In genomic region chr13:112801381-112802004, GRCm38 (mm10) we compare ENCODE assay signal across 8 mouse cellular contexts. TPM values are rescaled to one million over a fixed set of nuclear protein-coding genes. Genes with fewer than 3 reads are reported as not detected.
DNase-seq lines count a peak whose midpoint lies in the region; ATAC-seq and TF ChIP-seq lines count a peak whose summit lies in the region.

No protein-coding gene starts in this region.

- H3K9me3 ChIP-seq in megakaryocyte, embryonic 14.5 days = no peaks in the 10 kb centered on the region; the same call in 1 of the 2 replicates
- H3K9me3 ChIP-seq in forebrain, embryonic 16.5 days (ENCODE audit: control insufficient read depth, low read length) = no peaks in the 10 kb centered on the region
- H3K9me3 ChIP-seq in intestine, embryonic 14.5 days (ENCODE audit: control insufficient read depth, low read length) = no peaks in the 10 kb centered on the region
- no peaks in the 10 kb centered on the region for H3K9me3 ChIP-seq in liver, embryonic 13.5 days (replicated peaks)
- H3K9me3 ChIP-seq in neural tube, embryonic 14.5 days (ENCODE audit: control insufficient read depth, low read length) = no peaks in the 10 kb centered on the region

- WGBS in forebrain, embryonic 16.5 days = under 1% methylated on average over 23 of the region's 23 CpGs
- under 1% methylated on average over 20 of the region's 23 CpGs for WGBS in intestine, embryonic 14.5 days
- WGBS in liver, embryonic 13.5 days (ENCODE audit: insufficient replicate concordance) = under 1% methylated on average over 21 of the region's 23 CpGs
- WGBS in neural tube, embryonic 14.5 days = 2% methylated on average over 16 of the region's 23 CpGs

- peak overlapping the region; percentile 95 for H3K4me3 ChIP-seq in megakaryocyte, embryonic 14.5 days (replicated peaks)
- H3K4me3 ChIP-seq in bone marrow macrophage, adult 2 months (ENCODE audit: insufficient read depth, low read length) = peak overlapping the region; percentile 76
- H3K4me3 ChIP-seq in forebrain, embryonic 16.5 days (replicated peaks; ENCODE audit: low read length) = peak overlapping the region; percentile 62
- peak overlapping the region; percentile 87 for H3K4me3 ChIP-seq in intestine, embryonic 14.5 days (ENCODE audit: low read depth, low read length)
- peak overlapping the region; percentile 89 for H3K4me3 ChIP-seq in liver, embryonic 13.5 days (replicated peaks)
- H3K4me3 ChIP-seq in neural tube, embryonic 14.5 days (ENCODE audit: low read depth, low read length) = peak overlapping the region; percentile 82

- H3K4me1 ChIP-seq in megakaryocyte, embryonic 14.5 days = peaks cover 20% of the 10 kb centered on the region
- H3K4me1 ChIP-seq in bone marrow macrophage, adult 2 months (ENCODE audit: control insufficient read depth, insufficient read depth, low read length) = peaks cover 16% of the 10 kb centered on the region
- H3K4me1 ChIP-seq in forebrain, embryonic 16.5 days (replicated peaks; ENCODE audit: control insufficient read depth, insufficient read depth, low read length) = peaks cover 16% of the 10 kb centered on the region
- H3K4me1 ChIP-seq in intestine, embryonic 14.5 days (replicated peaks; ENCODE audit: control insufficient read depth, insufficient read depth, low read length) = peaks cover 21% of the 10 kb centered on the region
- peaks cover 38% of the 10 kb centered on the region for H3K4me1 ChIP-seq in liver, embryonic 13.5 days (replicated peaks)
- peaks cover 11% of the 10 kb centered on the region; the same call in 1 of the 2 replicates for H3K4me1 ChIP-seq in neural tube, embryonic 14.5 days (ENCODE audit: control insufficient read depth, insufficient read depth, low read length)

- peaks cover 44% of the 10 kb centered on the region for H3K27me3 ChIP-seq in megakaryocyte, embryonic 14.5 days (replicated peaks)
- no peaks in the 10 kb centered on the region for H3K27me3 ChIP-seq in forebrain, embryonic 16.5 days (replicated peaks; ENCODE audit: control insufficient read depth, insufficient read depth, low read length)
- no peaks in the 10 kb centered on the region for H3K27me3 ChIP-seq in intestine, embryonic 14.5 days (replicated peaks; ENCODE audit: control insufficient read depth, insufficient read depth, low read length)
- H3K27me3 ChIP-seq in liver, embryonic 13.5 days = peaks cover 5% of the 10 kb centered on the region; the same call in 1 of the 2 replicates
- no peaks in the 10 kb centered on the region for H3K27me3 ChIP-seq in neural tube, embryonic 14.5 days (ENCODE audit: control insufficient read depth, insufficient read depth, low read length)

- TF ChIP-seq POLR2A in bone marrow macrophage, adult 2 months (IDR thresholded peaks at IDR 0.05; ENCODE audit: borderline replicate concordance, low read depth, low read length) = no peak

- H3K36me3 ChIP-seq in megakaryocyte, embryonic 14.5 days (replicated peaks; ENCODE audit: low read length) = no peaks in the 10 kb centered on the region
- H3K36me3 ChIP-seq in forebrain, embryonic 16.5 days (ENCODE audit: control insufficient read depth, insufficient read depth) = peaks cover 6% of the 10 kb centered on the region; the same call in 1 of the 2 replicates
- H3K36me3 ChIP-seq in intestine, embryonic 14.5 days (ENCODE audit: control insufficient read depth, insufficient read depth, low read length) = peaks cover 14% of the 10 kb centered on the region
- peaks cover 11% of the 10 kb centered on the region for H3K36me3 ChIP-seq in liver, embryonic 13.5 days
- H3K36me3 ChIP-seq in neural tube, embryonic 14.5 days (ENCODE audit: control insufficient read depth, insufficient read depth, low read length) = peaks cover 7% of the 10 kb centered on the region; the same call in 1 of the 2 replicates

- no peak for TF ChIP-seq CTCF in bone marrow macrophage, adult 2 months (IDR thresholded peaks at IDR 0.05; ENCODE audit: low read depth, low read length)

- ATAC-seq in megakaryocyte, adult 5-6 weeks (ENCODE audit: poor library complexity, severe bottlenecking) = no peak
- ATAC-seq in forebrain, embryonic 16.5 days = peak; percentile 79
- ATAC-seq in intestine, embryonic 14.5 days (replicated peaks; ENCODE audit: low FRiP score, low TSS enrichment, low read depth) = peak; percentile 77
- ATAC-seq in liver, embryonic 13.5 days (ENCODE audit: low read depth) = peak; percentile 41
- peak; percentile 83 for ATAC-seq in neural tube, embryonic 14.5 days (ENCODE audit: low read depth)

- H3K4me2 ChIP-seq in forebrain, embryonic 16.5 days (ENCODE audit: low read length) = peak overlapping the region; percentile 88
- peak overlapping the region; percentile 74 for H3K4me2 ChIP-seq in intestine, embryonic 14.5 days (ENCODE audit: low read length)
- H3K4me2 ChIP-seq in liver, embryonic 13.5 days = peak overlapping the region; percentile 97
- H3K4me2 ChIP-seq in neural tube, embryonic 14.5 days (ENCODE audit: low read depth, low read length) = peak overlapping the region; percentile 89

- H3K9ac ChIP-seq in forebrain, embryonic 16.5 days (replicated peaks; ENCODE audit: low read depth, low read length) = peak overlapping the region; percentile 95
- H3K9ac ChIP-seq in intestine, embryonic 14.5 days (ENCODE audit: low read length) = peak overlapping the region; percentile 81
- H3K9ac ChIP-seq in liver, embryonic 13.5 days = peak overlapping the region; percentile 88
- H3K9ac ChIP-seq in neural tube, embryonic 14.5 days (replicated peaks; ENCODE audit: low read depth, low read length) = peak overlapping the region; percentile 95

- no peak overlapping the region for H3K27ac ChIP-seq in bone marrow macrophage, adult 2 months (ENCODE audit: insufficient read depth, low read depth, low read length)
- H3K27ac ChIP-seq in forebrain, embryonic 16.5 days (ENCODE audit: low read length) = peak overlapping the region; percentile 76
- peak overlapping the region; percentile 93 for H3K27ac ChIP-seq in intestine, embryonic 14.5 days (ENCODE audit: low read depth)
- H3K27ac ChIP-seq in liver, embryonic 13.5 days = peak overlapping the region; percentile 94
- H3K27ac ChIP-seq in neural tube, embryonic 14.5 days (ENCODE audit: low read depth, low read length) = peak overlapping the region; percentile 94

- no peak for DNase-seq in intestine, embryonic 14.5 days (ENCODE audit: low spot score)
- DNase-seq in liver, embryonic 13.5 days = peak; percentile 29
- no peak for DNase-seq in Muller cell, postnatal 12 days (ENCODE audit: inconsistent ontology term)

RNA-seq across cellular contexts. Expression of gene Plpp1, which starts 0.9 kb away (rescaled TPM):
- not detected in 2 replicates for polyA plus RNA-seq in megakaryocyte, embryonic 14.5 days (2012; ENCODE audit: insufficient read depth, low replicate concordance)
- total RNA-seq in megakaryocyte, adult 5-6 weeks (2015) = 1.1 TPM in 2 replicates
- 0.26 and 1.5 TPM in 2 replicates for total RNA-seq in megakaryocyte, adult 5-6 weeks (2017)
- polyA plus RNA-seq in bone marrow macrophage, adult 2 months (2012; ENCODE audit: insufficient read depth, insufficient read length, missing spikeins) = 1.2 and 1.8 TPM in 2 replicates
- polyA plus RNA-seq in forebrain, embryonic 16.5 days (2015; fragmentation: Nextera tagmentation; extraction: Ambion mirVana) = 44.7 and 49.2 TPM in 2 replicates
- polyA plus RNA-seq in intestine, embryonic 14.5 days (2014; fragmentation: Nextera tagmentation; extraction: Ambion mirVana) = 77.6 and 83.4 TPM in 2 replicates
- polyA plus RNA-seq in liver, embryonic 13.5 days (2015; fragmentation: Nextera tagmentation; extraction: Ambion mirVana) = 31.8 and 32.2 TPM in 2 replicates
- 61.5 and 66.1 TPM in 2 replicates for polyA plus RNA-seq in neural tube, embryonic 14.5 days (2014; fragmentation: Nextera tagmentation; extraction: Ambion mirVana)

Comparison
In these comparisons a context has a peak if more than half of its experiments do, and no peak if none do; other contexts are left out.
1. RNA of gene Plpp1, which starts 0.9 kb away (polyA plus RNA-seq): 77.6 to 83.4 TPM in intestine, embryonic 14.5 days, 61.5 to 66.1 TPM in neural tube, embryonic 14.5 days, 44.7 to 49.2 TPM in forebrain, embryonic 16.5 days and 31.8 to 32.2 TPM in liver, embryonic 13.5 days; 1.2 to 1.8 TPM in bone marrow macrophage, adult 2 months and not detected in megakaryocyte, embryonic 14.5 days; every median in the first group is over 10 times any median in the second.
2. Peak in every context shown above with its lines, with median percentiles within 50 percentile points of each other: H3K4me3 ChIP-seq, H3K4me2 ChIP-seq and H3K9ac ChIP-seq.